Mouse (Mus musculus) natural killer cell, adult 2 months (primary cell): ENCODE results near the gene Prickle3.
"Not testable (repeated sequence)": the region's sequence is repeated elsewhere in the genome, so short reads cannot be mapped to it uniquely, and the experiment has no call there.

ENCODE experiments used
- DNase-seq, 2 experiments: peaks; one replicate each; pipeline ENCODE4 v3.0.0; 2022; ENCODE audit warnings: low spot score in 2 of 2

Gene Prickle3

GRCm38 (mm10) chrX:7670921-7671623 lies 14.0 kb downstream of the Prickle3 start, which contains the start of gene Plp2:
Plp2 (minus strand) TSS chrX:7671390.
- peak; percentile 24 to 33 for DNase-seq

- no peak for DNase-seq
Measured at GRCm38 (mm10) chrX:7672739-7673138, 15.7 kb downstream of the Prickle3 start.

GRCm38 (mm10) chrX:7673578-7674281 lies 16.7 kb downstream of the Prickle3 start:
- peak; percentile 29 to 53 for DNase-seq

- no peak for DNase-seq
Measured at GRCm38 (mm10) chrX:7674284-7675000, 17.4 kb downstream of the Prickle3 start.

- no peak for DNase-seq
Measured at GRCm38 (mm10) chrX:7675001-7675380, 17.9 kb downstream of the Prickle3 start.

- DNase-seq: no peak
Measured at GRCm38 (mm10) chrX:7678986-7679385, 21.9 kb downstream of the Prickle3 start.

- peak; percentile 83 to 89 for DNase-seq
Measured at GRCm38 (mm10) chrX:7679405-7680056, 22.5 kb downstream of the Prickle3 start.

- no peak for DNase-seq
Measured at GRCm38 (mm10) chrX:7680057-7680412, 23.0 kb downstream of the Prickle3 start.

- DNase-seq: no peak
Measured at GRCm38 (mm10) chrX:7680864-7681263, 23.8 kb downstream of the Prickle3 start, which contains the start of gene Magix. Magix (minus strand) TSS chrX:7681251.

- DNase-seq: no peak
Measured at GRCm38 (mm10) chrX:7688321-7688720, 31.3 kb downstream of the Prickle3 start.

GRCm38 (mm10) chrX:7690486-7690885 lies 33.4 kb downstream of the Prickle3 start:
- no peak for DNase-seq

- DNase-seq: peak; percentile 66 to 72
Measured at GRCm38 (mm10) chrX:7692862-7693261, 35.8 kb downstream of the Prickle3 start.

- no peak for DNase-seq
Measured at GRCm38 (mm10) chrX:7696520-7696919, 39.5 kb downstream of the Prickle3 start.

- DNase-seq: peak; percentile 78
Measured at GRCm38 (mm10) chrX:7696954-7697381, 39.9 kb downstream of the Prickle3 start, which contains the start of gene Gpkow. Gpkow (plus strand) TSS chrX:7697131.

GRCm38 (mm10) chrX:7713764-7714134 lies 56.7 kb downstream of the Prickle3 start:
- not testable (repeated sequence) for DNase-seq

GRCm38 (mm10) chrX:7714135-7714899 lies 57.3 kb downstream of the Prickle3 start, which contains the start of gene Wdr45:
Wdr45 (plus strand) TSS chrX:7714333.
- peak; percentile 90 to 92 for DNase-seq

GRCm38 (mm10) chrX:7716058-7716457 lies 59.0 kb downstream of the Prickle3 start:
- DNase-seq: peak in 1 of 2 experiments; percentile 13
